Mouse (Mus musculus) stomach, postnatal 0 days (tissue): ENCODE measurements around the gene 9930021J03Rik. TPM values are rescaled to one million over a fixed set of nuclear protein-coding genes. Genes with fewer than 3 reads are reported as not detected.

ENCODE experiments used
- ATAC-seq: fragments of 200-750 bp; cut with Nextera tagmentation; 2 replicates; pipeline ENCODE4 v1.8.0; 2017; ENCODE audit not compliant: low FRiP score, low TSS enrichment
- DNase-seq: peaks from one replicate; pipeline ENCODE4 v3.0.0-alpha.2; 2016; ENCODE audit warnings: low spot score
- H3K27ac ChIP-seq: fragments of 300-500 bp; sonication (generic); replicated peaks from 2 replicates; pipeline ENCODE4 v1.5.1; 2014; ENCODE audit warnings: mild to moderate bottlenecking, control low read depth
- H3K27me3 ChIP-seq: fragments of 300-500 bp; sonication (generic); 2 replicates; pipeline ENCODE4 v1.6.1; 2014; ENCODE audit warnings: low read length; ENCODE audit not compliant: control insufficient read depth, insufficient read depth
- H3K36me3 ChIP-seq: fragments of 300-500 bp; sonication (generic); 2 replicates; pipeline ENCODE4 v1.6.1; 2014; ENCODE audit warnings: low read length, mixed read lengths; ENCODE audit not compliant: control insufficient read depth, insufficient read depth
- H3K4me1 ChIP-seq: fragments of 300-500 bp; sonication (generic); replicated peaks from 2 replicates; pipeline ENCODE4 v1.6.1; 2014; ENCODE audit warnings: antibody characterized with exemption; ENCODE audit not compliant: control insufficient read depth, insufficient read depth
- H3K4me2 ChIP-seq: fragments of 300-500 bp; sonication (generic); replicated peaks from 2 replicates; pipeline ENCODE4 v1.6.1; 2014; ENCODE audit warnings: low read depth, mild to moderate bottlenecking, control low read depth, moderate library complexity
- H3K4me3 ChIP-seq: fragments of 300-500 bp; sonication (generic); 2 replicates; pipeline ENCODE4 v1.5.1; 2014; ENCODE audit warnings: low read depth, low read length, control low read depth
- H3K9ac ChIP-seq: fragments of 300-500 bp; sonication (generic); 2 replicates; pipeline ENCODE4 v1.6.1; 2014; ENCODE audit warnings: mild to moderate bottlenecking, low read length, control low read depth, mixed read lengths
- H3K9me3 ChIP-seq: fragments of 300-500 bp; sonication (generic); 2 replicates; pipeline ENCODE4 v1.6.1; 2016; ENCODE audit warnings: low read length; ENCODE audit not compliant: control insufficient read depth
- CTCF ChIP-seq: IDR thresholded peaks from 2 replicates; pipeline ENCODE4 v1.5.1; 2016; ENCODE audit warnings: antibody characterized with exemption, low read depth, mild to moderate bottlenecking, moderate library complexity
- EP300 ChIP-seq: optimal IDR thresholded peaks from 2 replicates; pipeline ENCODE3; 2016; ENCODE audit warnings: antibody characterized with exemption
- WGBS: fragments of 180-500 bp; shearing (Covaris S2); extraction: QIAGEN DNeasy Blood & Tissue Kit; methylation state at CpG from one replicate; pipeline ENCODE4 v1.1.7; 2014; 5-methylcytosine and 5-hydroxymethylcytosine counted together
- polyA plus RNA-seq: library from polyadenylated mRNA; unstranded; fragments of >200 nt; fragmentation: Nextera tagmentation; extraction: Ambion mirVana; gene quantifications from 2 replicates; pipeline ENCODE4 v1.2.1, GENCODE M21; 2015

9930021J03Rik gene
- polyA plus RNA-seq, 1 experiment from 2014 or later, result 2.8 TPM

DNA sequence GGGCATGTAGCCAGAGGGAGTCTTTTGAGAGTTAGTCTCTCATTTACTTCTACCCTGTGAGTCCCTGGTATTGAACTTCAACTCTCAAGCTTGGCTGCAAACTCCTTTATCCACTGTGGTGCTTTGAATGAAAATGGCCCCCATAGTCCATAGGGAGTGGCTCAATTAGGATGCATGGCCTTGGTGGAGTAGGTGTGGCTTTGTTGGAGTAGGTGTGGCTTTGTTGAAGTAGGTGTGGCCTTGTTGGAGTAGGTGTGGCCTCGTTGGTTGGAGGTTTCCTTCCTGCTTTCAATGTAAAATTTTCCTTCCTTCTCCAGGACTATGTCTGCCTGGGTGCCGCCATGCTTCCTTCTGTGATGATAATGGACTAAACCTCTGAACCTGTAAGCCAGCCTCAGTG, 25.1 kb upstream of the 9930021J03Rik start:
- DNase-seq (no peak), ATAC-seq (0 out of 2 replicates have a peak, but pooled peaks have one; percentile 15)
- TF ChIP-seq EP300 (no peak), CTCF (no peak)
- WGBS, result 84% methylated on average over 2 of the region's 2 CpGs
- no peaks in the 10 kb centered on the region for H3K9me3 ChIP-seq
- no peaks in the 10 kb centered on the region for H3K36me3 ChIP-seq
- H3K27ac ChIP-seq, result no peak overlapping the region
- H3K4me3 ChIP-seq, result no peak overlapping the region
- no peaks in the 10 kb centered on the region for H3K27me3 ChIP-seq
- H3K4me1 ChIP-seq, result no peaks in the 10 kb centered on the region
- H3K4me2 ChIP-seq, result no peak overlapping the region
- H3K9ac ChIP-seq, result no peak overlapping the region

DNA sequence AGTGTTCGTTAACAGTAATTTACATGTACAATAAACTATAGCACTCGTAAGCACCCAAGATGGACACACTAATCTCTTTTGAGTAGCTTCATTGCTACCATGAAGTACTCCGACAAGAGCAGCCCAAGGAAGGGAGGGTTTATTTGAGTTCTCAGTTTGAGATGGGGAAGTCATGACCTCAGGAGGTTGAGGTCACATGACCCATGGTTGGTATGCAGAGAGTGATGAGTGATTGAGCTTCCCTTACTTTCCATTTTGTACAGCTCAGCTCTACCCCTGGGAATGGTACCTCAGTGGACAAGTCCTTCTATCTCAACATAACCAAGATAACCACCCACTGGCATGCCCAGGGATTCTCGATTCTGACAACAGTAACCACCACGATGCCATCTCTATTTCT, 22.8 kb upstream of the 9930021J03Rik start:
- Histone ChIP-seq H3K4me1 (no peaks in the 10 kb centered on the region), H3K36me3 (no peaks in the 10 kb centered on the region), H3K9ac (no peak overlapping the region), H3K27ac (no peak overlapping the region), H3K27me3 (no peaks in the 10 kb centered on the region), H3K4me2 (no peak overlapping the region), H3K4me3 (no peak overlapping the region), H3K9me3 (no peaks in the 10 kb centered on the region)
- ATAC-seq (no peak), DNase-seq (no peak)
- 87% methylated on average over 5 of the region's 5 CpGs for WGBS
- no peak for TF ChIP-seq EP300
- no peak for TF ChIP-seq CTCF

DNA sequence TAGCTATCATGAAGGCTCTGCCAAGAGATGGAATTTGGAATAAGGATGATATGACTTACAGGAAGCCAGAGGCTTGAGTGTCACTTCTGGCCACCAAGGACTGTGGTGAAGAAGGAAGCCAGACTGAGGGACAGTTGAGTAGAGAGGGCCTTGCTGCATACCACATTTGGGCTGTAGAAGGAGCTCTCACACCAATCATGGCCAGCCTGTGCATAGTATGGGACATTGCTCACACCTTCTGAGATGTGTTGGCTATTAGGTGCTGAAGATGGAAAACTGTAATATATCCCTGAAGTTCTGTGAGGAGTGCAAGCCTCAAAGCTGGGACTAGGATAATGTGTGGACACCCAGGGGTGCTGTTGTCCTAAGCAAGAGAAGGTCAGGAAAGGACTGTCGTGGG, 20.9 kb upstream of the 9930021J03Rik start:
- ATAC-seq (peak; percentile 85), DNase-seq (peak; percentile 59)
- H3K27ac ChIP-seq, result no peak overlapping the region
- H3K27me3 ChIP-seq, result no peaks in the 10 kb centered on the region
- TF ChIP-seq CTCF (peak; percentile 94), EP300 (no peak)
- WGBS, result 71% methylated on average over 1 of the region's 1 CpGs
- no peaks in the 10 kb centered on the region for H3K9me3 ChIP-seq
- no peaks in the 10 kb centered on the region for H3K36me3 ChIP-seq
- H3K4me3 ChIP-seq, result no peak overlapping the region
- no peaks in the 10 kb centered on the region for H3K4me1 ChIP-seq
- H3K4me2 ChIP-seq, result no peak overlapping the region
- H3K9ac ChIP-seq, result no peak overlapping the region

DNA sequence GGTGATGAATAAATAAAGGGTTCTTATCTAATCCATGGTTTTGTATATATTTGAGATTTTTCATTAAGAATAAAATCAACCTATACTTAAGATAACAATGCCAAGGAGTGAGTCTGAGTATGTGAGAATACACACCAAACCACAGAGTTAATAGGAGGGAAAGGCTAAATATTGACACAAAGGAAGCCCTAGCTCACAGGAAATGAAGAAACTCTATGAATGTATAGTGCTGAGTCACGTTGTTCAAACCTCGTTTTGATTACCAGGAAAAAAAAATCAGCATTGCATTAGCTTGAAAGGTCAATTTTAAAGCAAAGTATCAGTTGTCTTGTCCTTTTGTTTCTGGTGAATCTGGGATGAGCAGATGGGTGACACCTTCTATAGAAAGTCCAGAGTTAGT, 19.2 kb upstream of the 9930021J03Rik start:
- H3K4me2 ChIP-seq, result no peak overlapping the region
- H3K9me3 ChIP-seq, result no peaks in the 10 kb centered on the region
- no peak for TF ChIP-seq CTCF
- no peak for TF ChIP-seq EP300
- no peak overlapping the region for H3K9ac ChIP-seq
- 23% methylated on average over 2 of the region's 2 CpGs for WGBS
- H3K36me3 ChIP-seq, result no peaks in the 10 kb centered on the region
- ATAC-seq, result peak; percentile 87
- no peaks in the 10 kb centered on the region for H3K27me3 ChIP-seq
- H3K4me3 ChIP-seq, result no peak overlapping the region
- no peaks in the 10 kb centered on the region for H3K4me1 ChIP-seq
- DNase-seq, result no peak
- no peak overlapping the region for H3K27ac ChIP-seq

DNA sequence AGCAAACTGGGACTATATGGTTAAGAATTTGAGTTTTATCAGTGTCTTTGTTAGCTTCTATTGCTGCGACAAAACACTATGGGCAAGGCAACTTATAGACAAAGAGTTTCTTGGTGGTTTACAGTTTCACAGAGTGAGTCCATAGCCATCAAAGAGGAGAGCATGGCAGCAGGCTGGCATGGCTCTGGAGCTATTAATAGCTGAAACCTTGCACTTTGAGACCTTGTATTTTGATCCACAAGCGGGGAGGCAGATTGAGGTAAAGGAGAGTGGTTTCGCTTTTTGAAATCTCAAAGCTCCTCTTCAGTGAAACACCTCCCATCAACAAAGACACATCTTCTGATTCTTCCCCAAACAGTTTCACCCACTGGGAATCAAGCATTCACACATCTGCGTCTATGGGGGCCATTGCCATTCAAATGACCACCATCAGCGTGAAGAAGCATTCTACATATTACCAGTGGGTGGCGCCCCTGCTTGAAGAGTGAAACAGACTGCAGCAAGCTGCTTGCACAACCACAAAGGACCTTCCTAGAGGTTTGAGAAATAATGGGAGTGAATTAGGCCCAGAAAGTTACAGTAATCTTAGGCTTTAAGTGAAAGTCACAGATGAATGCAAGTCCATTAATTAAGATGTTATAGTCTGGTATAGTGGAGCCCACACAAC, 18.4 kb upstream of the 9930021J03Rik start:
- ATAC-seq, result peak; percentile 38; the same call in 1 of the 2 replicates
- Histone ChIP-seq H3K9me3 (no peaks in the 10 kb centered on the region), H3K9ac (no peak overlapping the region), H3K4me3 (no peak overlapping the region), H3K27me3 (no peaks in the 10 kb centered on the region), H3K36me3 (no peaks in the 10 kb centered on the region), H3K4me1 (no peaks in the 10 kb centered on the region), H3K27ac (no peak overlapping the region), H3K4me2 (no peak overlapping the region)
- peak; percentile 88 for TF ChIP-seq CTCF
- TF ChIP-seq EP300, result no peak
- peak; percentile 64 for DNase-seq
- 58% methylated on average over 6 of the region's 6 CpGs for WGBS

DNA sequence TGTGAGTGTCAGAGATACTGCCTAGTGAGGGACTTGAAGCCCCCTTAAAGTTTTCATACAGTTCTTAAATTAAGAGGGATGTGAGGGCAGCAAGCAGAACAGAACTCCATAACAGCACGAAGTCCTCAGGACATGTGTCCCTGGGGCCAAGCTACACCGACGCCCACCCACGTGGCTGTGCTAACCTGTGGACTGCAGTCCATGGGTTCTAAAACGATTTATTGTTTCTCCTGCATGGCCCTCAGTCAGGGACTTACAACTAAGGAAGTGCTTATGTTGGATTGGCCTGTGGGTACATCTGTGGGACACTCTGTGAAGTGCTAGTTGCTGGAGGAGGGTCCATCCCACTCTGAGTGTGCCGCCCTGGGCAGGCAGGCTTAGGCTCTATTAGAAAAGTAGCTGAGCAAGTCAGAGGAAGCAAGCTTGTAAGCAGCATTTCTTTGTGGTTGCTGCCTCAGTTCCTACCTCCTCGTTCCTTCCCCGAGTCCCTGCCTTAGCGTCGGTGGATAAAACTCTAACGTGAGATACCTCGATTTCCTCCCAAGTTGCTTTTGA, 17.7 kb upstream of the 9930021J03Rik start:
- Histone ChIP-seq H3K4me1 (no peaks in the 10 kb centered on the region), H3K27ac (no peak overlapping the region), H3K36me3 (no peaks in the 10 kb centered on the region), H3K9ac (no peak overlapping the region), H3K4me3 (no peak overlapping the region), H3K4me2 (no peak overlapping the region), H3K27me3 (no peaks in the 10 kb centered on the region), H3K9me3 (no peaks in the 10 kb centered on the region)
- TF ChIP-seq CTCF, result no peak
- TF ChIP-seq EP300, result no peak
- ATAC-seq (no peak), DNase-seq (no peak)
- WGBS, result 68% methylated on average over 12 of the region's 12 CpGs
